ENCODE assay signal across 17 mouse cellular contexts in genomic region chr11:77889484-77889883, GRCm38 (mm10). TPM values are rescaled to one million over a fixed set of nuclear protein-coding genes. Genes with fewer than 3 reads are reported as not detected.
"Had no signal": no experiment of that assay in that cellular context is flagged by ENCODE, and none has a peak within 500 bp of the region (broad histone marks: within the 10 kb centered on the region; RNA-seq: fewer than 3 reads in every experiment).

No protein-coding gene starts in this region.

- H3K27ac ChIP-seq: macrophage; midbrain, embryonic 15.5 days; neural tube, embryonic 12.5 days had no signal

- H3K4me3 ChIP-seq: megakaryocyte, embryonic 14.5 days; midbrain, embryonic 13.5 days; midbrain, embryonic 15.5 days; neural tube, embryonic 12.5 days had no signal

- DNase-seq: lung, adult 18-20 months; lung, embryonic 14.5 days; lung, postnatal 10 days; lung, postnatal 36 days; right cerebral cortex, postnatal 14 days; thymus, adult 18-20 months; thymus, postnatal 25 days; thymus, postnatal 4 days had no signal

RNA-seq across cellular contexts. Expression of gene Pipox, which starts 4.4 kb away (rescaled TPM):
- total RNA-seq: monocyte, adult 5-6 weeks; neutrophil, adult 5-6 weeks had no signal
- polyA plus RNA-seq: macrophage had no signal

RNA-seq across cellular contexts. Expression of gene Sez6, which starts 41.1 kb away (rescaled TPM):
- total RNA-seq: megakaryocyte progenitor cell, adult 5-6 weeks; monocyte, adult 5-6 weeks; neutrophil, adult 5-6 weeks had no signal
- polyA plus RNA-seq: macrophage; spleen, adult 2 months had no signal
